Mouse (Mus musculus): ENCODE data around the gene Dapk2. TPM values are rescaled to one million over a fixed set of nuclear protein-coding genes. Genes with fewer than 3 reads are reported as not detected.

Dapk2 gene
- polyA plus RNA-seq, 1 experiment from 2014 or later: 4.8 TPM

DNA sequence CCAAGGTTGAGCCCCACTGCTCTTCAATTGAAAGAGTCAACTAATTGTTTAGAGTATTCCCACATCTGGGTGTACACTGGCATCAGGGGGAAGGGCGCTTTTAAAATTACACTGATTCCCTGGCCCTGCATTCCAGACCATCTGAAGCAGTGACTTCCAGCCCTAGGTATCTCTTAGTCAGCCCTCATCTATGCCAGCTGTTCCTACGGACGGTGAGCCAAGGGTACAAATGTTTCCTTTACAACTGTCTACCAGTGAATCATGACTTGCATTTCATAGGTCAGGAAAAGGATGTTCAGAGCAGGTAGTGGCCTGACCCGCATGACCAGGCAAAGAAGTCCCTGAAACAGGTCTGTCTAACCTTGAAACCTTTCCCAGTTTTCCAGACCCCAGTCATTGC is 59.9 kb downstream of the Dapk2 start:
- no peak overlapping the region for H3K9ac ChIP-seq
- no peaks in the 10 kb centered on the region for H3K36me3 ChIP-seq
- H3K4me1 ChIP-seq: peaks cover 20% of the 10 kb centered on the region
- WGBS: 63% methylated on average over 4 of the region's 4 CpGs
- H3K27me3 ChIP-seq: no peaks in the 10 kb centered on the region
- H3K9me3 ChIP-seq (replicated peaks): no peaks in the 10 kb centered on the region
- no peak overlapping the region for H3K27ac ChIP-seq
- H3K4me3 ChIP-seq (replicated peaks): no peak overlapping the region
- ATAC-seq (replicated peaks; ENCODE audit: low FRiP score): no peak
- H3K4me2 ChIP-seq: no peak overlapping the region

DNA sequence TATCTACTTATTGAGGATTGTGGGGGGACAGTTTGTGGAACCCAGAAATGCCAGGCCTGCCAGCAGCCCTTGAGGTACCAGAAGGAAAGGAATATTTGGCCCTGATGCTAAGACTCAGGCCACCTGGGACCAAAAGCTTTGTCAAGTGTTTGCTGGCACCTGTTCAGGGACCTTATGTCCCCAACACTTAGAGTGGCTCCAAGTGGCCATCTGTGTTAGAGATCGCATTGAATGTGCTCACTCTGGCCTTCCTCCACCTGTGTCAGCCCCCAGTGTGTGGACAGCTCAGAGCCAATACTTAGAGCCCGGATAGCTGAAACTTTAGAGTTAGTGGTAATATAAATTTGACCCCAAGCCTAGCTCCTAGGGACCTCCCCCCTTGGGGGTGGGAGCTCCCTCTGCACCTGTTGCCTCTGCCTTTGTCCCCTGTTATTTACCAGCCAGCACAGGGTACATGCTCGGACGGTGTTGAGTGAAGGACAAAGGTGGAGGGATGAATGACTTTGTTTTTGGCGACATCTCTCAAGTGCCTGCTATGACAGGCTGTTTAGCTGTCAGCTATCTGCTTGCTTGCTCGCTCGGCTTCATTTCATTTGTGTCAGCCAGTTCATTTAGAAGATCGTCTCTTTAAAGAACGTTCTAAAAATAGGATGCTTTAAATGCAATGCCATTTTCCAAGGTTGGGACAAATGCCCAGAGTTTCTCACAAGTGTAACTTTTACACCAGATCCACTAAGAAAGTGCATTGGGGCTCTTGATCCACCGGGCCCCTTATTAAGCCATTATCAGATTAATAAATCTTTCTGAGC is 61.1 kb downstream of the Dapk2 start:
- no peaks in the 10 kb centered on the region for H3K27me3 ChIP-seq
- peaks cover 9% of the 10 kb centered on the region for H3K4me1 ChIP-seq
- no peak for ATAC-seq (replicated peaks; ENCODE audit: low FRiP score)
- no peak overlapping the region for H3K27ac ChIP-seq
- no peaks in the 10 kb centered on the region for H3K9me3 ChIP-seq (replicated peaks)
- H3K4me3 ChIP-seq (replicated peaks): no peak overlapping the region
- WGBS: 65% methylated on average over 10 of the region's 10 CpGs
- no peak overlapping the region for H3K4me2 ChIP-seq
- no peaks in the 10 kb centered on the region for H3K36me3 ChIP-seq
- H3K9ac ChIP-seq: no peak overlapping the region

DNA sequence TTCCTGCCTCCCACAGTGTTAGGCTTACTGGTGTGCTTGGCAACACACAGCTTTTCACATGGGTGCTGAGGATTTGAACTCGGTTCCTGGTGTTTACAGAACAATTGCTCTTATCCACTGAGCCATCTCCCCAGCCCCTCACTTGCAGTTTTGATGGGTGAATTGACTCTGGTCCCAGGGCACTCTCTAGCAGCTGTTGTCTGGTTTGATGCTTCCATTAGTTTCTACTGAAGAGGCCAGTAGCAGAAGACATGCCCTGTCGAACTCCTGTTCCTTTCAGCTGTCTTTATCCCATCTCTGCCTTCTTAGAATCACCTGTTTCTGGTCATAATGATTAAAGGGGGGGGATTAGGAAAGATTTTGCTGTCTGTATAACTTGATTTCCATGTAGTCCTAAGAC is 65.8 kb downstream of the Dapk2 start:
- Histone ChIP-seq H3K4me1 (peaks cover 6% of the 10 kb centered on the region; the same call in 1 of the 2 replicates), H3K9ac (no peak overlapping the region), H3K27ac (no peak overlapping the region), H3K4me3 (replicated peaks) (no peak overlapping the region), H3K36me3 (no peaks in the 10 kb centered on the region), H3K4me2 (no peak overlapping the region), H3K27me3 (no peaks in the 10 kb centered on the region), H3K9me3 (replicated peaks) (no peaks in the 10 kb centered on the region)
- ATAC-seq (replicated peaks; ENCODE audit: low FRiP score): no peak
- WGBS: 79% methylated on average over 2 of the region's 2 CpGs

DNA sequence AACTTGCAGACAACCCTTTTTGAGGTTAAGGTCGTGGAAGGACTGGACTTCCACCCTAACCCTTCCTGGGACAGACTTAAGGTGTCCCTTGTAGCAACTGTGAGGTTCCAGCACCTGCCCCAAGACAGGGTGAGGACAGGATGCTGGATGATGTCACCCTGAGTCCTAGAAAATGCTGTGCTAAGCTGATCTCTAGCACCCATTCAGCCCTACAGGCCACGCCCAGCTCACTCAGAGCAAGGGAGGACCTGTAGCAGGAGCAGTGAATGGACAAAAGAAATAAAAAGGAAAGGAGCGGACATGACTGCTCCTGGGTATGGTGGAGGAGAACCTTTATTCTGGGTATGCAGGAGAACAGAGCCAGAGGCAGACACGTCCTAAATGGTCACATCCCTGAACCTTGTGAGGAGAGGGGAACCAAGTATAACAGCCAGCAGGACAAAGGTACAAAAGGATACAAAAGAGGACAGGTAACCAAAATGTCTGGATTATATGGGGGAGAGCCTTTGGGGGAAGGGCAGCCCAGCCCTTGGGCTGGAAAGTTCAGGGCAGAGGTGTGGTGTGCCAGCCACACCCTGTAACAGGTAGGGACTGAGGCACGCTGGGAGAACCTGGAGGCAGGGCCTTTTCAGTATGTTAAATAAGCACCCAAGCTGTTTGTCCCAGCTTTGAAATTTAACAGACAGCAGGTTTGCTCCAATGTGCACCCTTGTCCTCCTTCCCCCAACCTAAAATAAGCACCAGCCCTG is 67.9 kb downstream of the Dapk2 start:
- H3K4me2 ChIP-seq: no peak overlapping the region
- no peaks in the 10 kb centered on the region for H3K27me3 ChIP-seq
- no peaks in the 10 kb centered on the region for H3K36me3 ChIP-seq
- H3K4me3 ChIP-seq (replicated peaks): no peak overlapping the region
- no peaks in the 10 kb centered on the region for H3K4me1 ChIP-seq
- no peak overlapping the region for H3K27ac ChIP-seq
- WGBS: 78% methylated on average over 5 of the region's 5 CpGs
- H3K9me3 ChIP-seq (replicated peaks): no peaks in the 10 kb centered on the region
- H3K9ac ChIP-seq: no peak overlapping the region
- ATAC-seq (replicated peaks; ENCODE audit: low FRiP score): no peak

DNA sequence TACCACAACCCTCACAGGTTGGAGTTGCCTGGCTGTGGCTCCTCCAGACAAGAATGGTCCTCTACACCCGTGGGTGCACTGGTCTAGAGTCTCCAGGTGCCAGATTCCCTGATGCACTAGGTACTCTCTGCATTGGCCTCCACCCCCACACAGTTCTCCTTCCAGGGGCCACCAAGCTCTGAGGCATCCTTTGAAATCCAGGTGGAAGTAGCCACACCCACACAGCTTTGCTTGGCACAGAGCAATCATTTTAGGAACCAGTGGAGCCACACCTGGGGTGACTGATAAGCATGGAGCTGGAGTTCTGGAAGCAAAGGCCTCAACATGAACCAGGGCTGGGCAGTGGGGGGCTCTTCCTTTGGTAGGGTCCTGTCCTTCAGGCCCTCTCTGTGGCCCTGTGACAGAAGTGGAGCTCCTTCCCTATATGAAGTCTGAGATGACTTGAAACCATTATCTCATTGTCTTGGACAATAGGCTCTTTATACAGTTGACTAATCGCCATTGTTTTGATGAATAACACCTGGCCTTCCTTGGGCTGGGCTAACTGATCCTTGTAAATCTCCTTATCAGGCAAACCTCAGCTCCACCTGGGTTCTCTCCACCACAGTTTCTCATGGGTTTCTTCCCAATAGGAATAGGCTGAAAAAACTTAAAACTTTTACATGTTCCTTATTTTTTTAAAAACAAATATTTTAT is 70.6 kb downstream of the Dapk2 start:
- WGBS: 66% methylated on average over 2 of the region's 2 CpGs

DNA sequence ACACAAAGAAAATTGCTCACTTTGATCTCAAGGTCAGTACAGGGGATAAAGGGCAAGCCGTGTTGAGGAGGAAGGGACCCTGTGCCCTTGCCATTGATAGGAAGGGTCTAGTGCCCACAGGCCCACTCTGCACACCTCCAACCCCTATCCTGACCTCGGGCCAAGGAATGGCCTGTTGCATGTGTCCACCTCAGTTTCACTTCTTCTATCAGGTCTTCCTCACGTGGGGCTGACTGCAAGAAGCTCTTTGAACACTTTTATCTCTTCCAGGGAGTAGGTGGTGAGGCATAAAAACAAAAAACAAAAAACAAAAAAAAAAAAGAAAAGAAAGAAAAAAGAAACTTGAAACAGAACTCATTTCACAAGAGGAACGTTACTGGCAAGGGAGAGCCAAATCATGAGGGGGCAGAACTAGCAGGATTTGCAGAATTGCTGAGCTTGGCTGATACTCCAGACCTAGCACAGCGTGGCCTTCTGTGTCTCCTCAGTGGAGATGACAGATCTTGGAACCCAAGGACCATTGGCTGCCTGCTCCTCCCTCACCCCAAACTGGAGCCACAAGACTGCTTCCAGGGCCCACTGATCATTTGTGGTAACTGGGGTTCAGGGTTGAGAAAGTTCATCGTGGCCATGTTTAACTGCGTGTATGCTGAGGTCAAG is 73.9 kb downstream of the Dapk2 start:
- H3K27me3 ChIP-seq: no peaks in the 10 kb centered on the region
- H3K9me3 ChIP-seq (replicated peaks): no peaks in the 10 kb centered on the region
- WGBS: 63% methylated on average over 7 of the region's 7 CpGs
- no peak overlapping the region for H3K9ac ChIP-seq
- H3K4me2 ChIP-seq: no peak overlapping the region
- no peak overlapping the region for H3K27ac ChIP-seq
- peaks cover 9% of the 10 kb centered on the region; the same call in 1 of the 2 replicates for H3K4me1 ChIP-seq
- no peak for ATAC-seq (replicated peaks; ENCODE audit: low FRiP score)
- no peak overlapping the region for H3K4me3 ChIP-seq (replicated peaks)
- H3K36me3 ChIP-seq: no peaks in the 10 kb centered on the region

More for the DNA sequence above, 70.6 kb downstream of the Dapk2 start:
- no peak for ATAC-seq (replicated peaks; ENCODE audit: low FRiP score)
- Histone ChIP-seq H3K27ac (no peak overlapping the region), H3K36me3 (no peaks in the 10 kb centered on the region), H3K27me3 (no peaks in the 10 kb centered on the region), H3K4me3 (replicated peaks) (no peak overlapping the region), H3K4me1 (no peaks in the 10 kb centered on the region), H3K4me2 (no peak overlapping the region), H3K9ac (no peak overlapping the region), H3K9me3 (replicated peaks) (no peaks in the 10 kb centered on the region)

DNA sequence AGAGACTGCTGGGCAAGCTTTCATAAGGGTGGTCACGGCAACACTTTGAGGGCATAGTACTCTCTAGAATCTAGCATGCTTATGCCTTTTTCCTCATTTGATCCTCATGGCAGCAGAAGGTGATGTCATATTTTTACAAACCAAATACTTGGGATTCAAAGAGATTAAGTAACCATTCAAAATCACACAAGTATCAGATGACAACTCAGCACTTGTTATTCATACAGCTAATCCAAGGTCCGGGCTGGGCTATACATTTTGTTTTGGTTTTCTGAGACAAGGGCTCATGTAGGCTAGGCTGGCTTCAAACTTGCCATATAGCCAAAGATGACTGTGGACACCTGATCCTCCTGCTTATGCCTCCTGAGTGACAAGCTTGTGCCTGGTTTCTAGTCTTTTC is 78.6 kb downstream of the Dapk2 start:
- Histone ChIP-seq H3K27me3 (no peaks in the 10 kb centered on the region), H3K4me1 (peaks cover 29% of the 10 kb centered on the region), H3K27ac (no peak overlapping the region), H3K9me3 (replicated peaks) (no peaks in the 10 kb centered on the region), H3K4me3 (replicated peaks) (no peak overlapping the region), H3K4me2 (no peak overlapping the region), H3K36me3 (no peaks in the 10 kb centered on the region), H3K9ac (no peak overlapping the region)
- 67% methylated on average over 2 of the region's 2 CpGs for WGBS
- ATAC-seq (replicated peaks; ENCODE audit: low FRiP score): no peak

DNA sequence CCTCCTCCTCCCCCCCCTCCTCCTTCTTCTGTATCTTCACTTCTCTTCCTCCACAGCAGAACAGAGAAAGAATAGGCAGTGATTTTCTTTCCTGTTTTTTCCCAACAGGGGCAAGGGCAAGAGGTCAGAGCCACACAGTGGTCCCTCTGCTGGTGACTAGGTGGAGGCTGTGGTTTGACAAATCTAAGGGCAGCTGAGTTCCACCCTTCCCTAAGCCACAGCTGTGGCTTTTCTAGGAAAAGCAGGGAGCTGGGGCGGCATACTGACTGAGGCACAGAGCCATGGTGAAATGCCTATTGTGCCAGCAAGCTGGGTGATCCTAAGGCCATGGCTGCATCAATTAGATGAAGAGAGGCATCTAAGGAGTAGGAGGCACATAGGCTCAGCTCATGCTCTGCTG is 79.7 kb downstream of the Dapk2 start:
- Histone ChIP-seq H3K4me1 (peaks cover 29% of the 10 kb centered on the region), H3K9me3 (replicated peaks) (no peaks in the 10 kb centered on the region), H3K4me3 (replicated peaks) (no peak overlapping the region), H3K27me3 (no peaks in the 10 kb centered on the region), H3K4me2 (no peak overlapping the region), H3K36me3 (no peaks in the 10 kb centered on the region), H3K9ac (no peak overlapping the region), H3K27ac (no peak overlapping the region)
- ATAC-seq (replicated peaks; ENCODE audit: low FRiP score): no peak
- 73% methylated on average over 1 of the region's 1 CpGs for WGBS

DNA sequence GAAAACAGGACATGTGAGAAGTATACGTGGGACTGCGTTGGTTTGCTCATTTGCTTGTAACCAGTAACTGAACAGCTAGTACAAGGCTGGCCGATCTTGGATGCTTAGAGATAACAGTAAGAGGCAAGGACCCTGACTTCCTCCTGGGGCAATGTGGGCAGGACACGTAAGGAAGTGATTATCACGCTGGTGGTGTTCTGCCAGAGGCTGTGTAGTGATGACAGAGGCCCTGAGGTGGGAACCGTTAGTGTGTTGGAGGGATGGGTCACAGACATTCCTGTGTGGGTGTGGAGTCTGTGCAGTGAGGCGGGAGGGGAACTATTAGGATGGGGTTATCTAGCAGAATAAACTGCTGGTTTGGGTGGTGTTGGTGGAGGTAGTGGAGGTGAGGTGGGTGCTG is 81.2 kb downstream of the Dapk2 start:
- no peak overlapping the region for H3K4me2 ChIP-seq
- no peaks in the 10 kb centered on the region for H3K36me3 ChIP-seq
- no peaks in the 10 kb centered on the region for H3K9me3 ChIP-seq (replicated peaks)
- peaks cover 28% of the 10 kb centered on the region for H3K4me1 ChIP-seq
- WGBS: 70% methylated on average over 7 of the region's 7 CpGs
- H3K9ac ChIP-seq: no peak overlapping the region
- H3K4me3 ChIP-seq (replicated peaks): no peak overlapping the region
- no peak overlapping the region for H3K27ac ChIP-seq
- ATAC-seq (replicated peaks; ENCODE audit: low FRiP score): no peak
- H3K27me3 ChIP-seq: no peaks in the 10 kb centered on the region

DNA sequence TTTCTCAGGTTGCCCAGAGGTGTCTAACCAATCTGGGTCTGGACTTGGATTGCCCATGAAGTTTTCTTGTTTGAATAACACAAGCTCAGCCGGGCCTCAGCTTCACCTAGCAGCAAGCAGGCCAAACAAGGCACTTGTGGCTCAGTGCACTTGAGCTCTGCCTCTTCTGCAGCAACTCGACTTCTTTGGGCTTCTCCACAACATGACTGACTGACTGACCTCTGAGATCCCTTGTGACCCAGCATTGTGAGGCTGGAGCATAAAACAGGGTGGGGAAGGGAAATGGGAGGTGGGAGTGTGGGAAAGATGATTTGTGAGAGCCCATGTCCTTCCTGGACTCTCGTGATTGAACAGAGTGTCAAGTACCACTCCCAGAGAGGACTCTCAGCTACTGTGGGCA is 81.7 kb downstream of the Dapk2 start:
- Histone ChIP-seq H3K27me3 (no peaks in the 10 kb centered on the region), H3K4me1 (peaks cover 23% of the 10 kb centered on the region), H3K36me3 (no peaks in the 10 kb centered on the region), H3K4me3 (replicated peaks) (no peak overlapping the region), H3K4me2 (no peak overlapping the region), H3K27ac (no peak overlapping the region), H3K9me3 (replicated peaks) (no peaks in the 10 kb centered on the region), H3K9ac (no peak overlapping the region)
- 34% methylated on average over 3 of the region's 3 CpGs for WGBS
- ATAC-seq (replicated peaks; ENCODE audit: low FRiP score): no peak

DNA sequence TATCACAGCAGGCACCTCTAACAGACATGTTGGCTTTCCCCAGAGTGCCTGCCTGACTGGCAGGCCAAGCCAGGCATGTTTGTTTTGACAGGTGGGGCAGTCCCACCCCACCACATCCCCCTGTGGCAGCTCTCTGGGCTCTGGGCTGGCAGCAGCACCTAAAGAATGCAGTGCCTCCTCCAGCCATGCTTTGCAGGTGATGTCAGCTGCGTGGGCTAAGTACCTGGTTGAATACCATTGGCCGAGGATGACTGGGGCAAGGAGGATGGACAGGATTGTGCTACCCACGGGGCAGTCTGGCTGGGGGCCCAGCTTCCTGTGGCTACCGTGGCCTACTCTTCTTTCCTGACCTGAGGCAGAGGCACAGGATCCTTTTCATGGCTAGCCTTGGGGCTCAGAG is 82.5 kb downstream of the Dapk2 start:
- no peaks in the 10 kb centered on the region for H3K36me3 ChIP-seq
- H3K27me3 ChIP-seq: no peaks in the 10 kb centered on the region
- peaks cover 22% of the 10 kb centered on the region for H3K4me1 ChIP-seq
- 57% methylated on average over 4 of the region's 4 CpGs for WGBS
- no peak overlapping the region for H3K9ac ChIP-seq
- no peak overlapping the region for H3K4me3 ChIP-seq (replicated peaks)
- no peak for ATAC-seq (replicated peaks; ENCODE audit: low FRiP score)
- H3K27ac ChIP-seq: no peak overlapping the region
- no peaks in the 10 kb centered on the region for H3K9me3 ChIP-seq (replicated peaks)
- no peak overlapping the region for H3K4me2 ChIP-seq

DNA sequence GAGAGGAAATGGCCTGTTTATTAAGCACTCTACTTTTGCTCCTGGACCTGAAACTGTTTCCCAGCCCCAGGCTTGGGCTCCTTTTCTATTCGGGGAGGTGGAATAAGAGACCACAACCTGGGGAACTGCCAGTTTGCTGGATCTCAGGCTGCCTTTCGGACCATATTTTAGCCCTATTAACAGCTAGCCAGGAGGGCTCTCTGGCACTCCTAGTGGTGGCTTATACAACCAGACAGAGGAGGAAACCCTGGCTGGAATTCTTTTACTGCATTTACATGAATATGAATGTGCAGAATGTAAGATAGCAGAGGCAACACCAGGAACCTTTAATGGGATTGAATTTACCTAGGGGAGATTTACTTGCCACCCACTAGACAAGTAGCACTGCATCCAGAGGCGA is 83.0 kb downstream of the Dapk2 start:
- Histone ChIP-seq H3K9me3 (replicated peaks) (no peaks in the 10 kb centered on the region), H3K4me3 (replicated peaks) (no peak overlapping the region), H3K27ac (no peak overlapping the region), H3K4me2 (no peak overlapping the region), H3K27me3 (no peaks in the 10 kb centered on the region), H3K36me3 (no peaks in the 10 kb centered on the region), H3K4me1 (peaks cover 27% of the 10 kb centered on the region), H3K9ac (no peak overlapping the region)
- ATAC-seq (replicated peaks; ENCODE audit: low FRiP score): no peak
- 63% methylated on average over 3 of the region's 3 CpGs for WGBS

Data from kidney, embryonic 15.5 days (tissue).